ENCODE assay signal across 13 mouse cellular contexts in genomic region chr5:23672136-23672535, GRCm38 (mm10). TPM values are rescaled to one million over a fixed set of nuclear protein-coding genes. Genes with fewer than 3 reads are reported as not detected.
DNase-seq lines count a peak whose midpoint lies in the region; ATAC-seq lines count a peak whose summit lies in the region.
"Had no signal": no experiment of that assay in that cellular context is flagged by ENCODE, and none has a peak within 500 bp of the region (broad histone marks: within the 10 kb centered on the region; RNA-seq: fewer than 3 reads in every experiment).

No protein-coding gene starts in this region.

- peak; percentile 88 for DNase-seq in heart, adult 11 months
- DNase-seq in heart, embryonic 10.5 days (ENCODE audit: low spot score) = no peak
- peak; percentile 60 for DNase-seq in Muller cell, postnatal 12 days (ENCODE audit: inconsistent ontology term)
- DNase-seq in gonadal fat pad, adult 2 months (ENCODE audit: low read depth) = peak; percentile 65
- DNase-seq in cerebellum, adult 11 months = no peak
- DNase-seq in left cerebral cortex, postnatal 10 days (ENCODE audit: extremely low spot score in 1 of 2, low spot score in 2 of 2) = no peak
- DNase-seq in left cerebral cortex, adult 11 months (ENCODE audit: low spot score) = no peak

- no peak overlapping the region for H3K4me3 ChIP-seq in heart, embryonic 10.5 days
- no peak overlapping the region for H3K4me3 ChIP-seq in lung, embryonic 15.5 days
- H3K4me3 ChIP-seq: embryonic facial prominence, embryonic 15.5 days; hindbrain, embryonic 13.5 days; limb, embryonic 12.5 days; myocyte had no signal

- no peaks in the 10 kb centered on the region for H3K9me3 ChIP-seq in heart, embryonic 10.5 days
- no peaks in the 10 kb centered on the region for H3K9me3 ChIP-seq in lung, embryonic 15.5 days
- H3K9me3 ChIP-seq: embryonic facial prominence, embryonic 15.5 days; hindbrain, embryonic 13.5 days; limb, embryonic 12.5 days had no signal

- peak; percentile 16 for ATAC-seq in lung, embryonic 15.5 days (ENCODE audit: borderline replicate concordance, extremely low read depth, low FRiP score, low TSS enrichment)

- no peaks in the 10 kb centered on the region for H3K36me3 ChIP-seq in heart, embryonic 10.5 days
- H3K36me3 ChIP-seq in lung, embryonic 15.5 days = no peaks in the 10 kb centered on the region
- H3K36me3 ChIP-seq: embryonic facial prominence, embryonic 15.5 days; hindbrain, embryonic 13.5 days had no signal

- no peak overlapping the region for H3K9ac ChIP-seq in lung, embryonic 15.5 days
- H3K9ac ChIP-seq: embryonic facial prominence, embryonic 15.5 days; hindbrain, embryonic 13.5 days; limb, embryonic 12.5 days had no signal

- no peaks in the 10 kb centered on the region for H3K4me1 ChIP-seq in heart, embryonic 10.5 days
- peaks cover 14% of the 10 kb centered on the region for H3K4me1 ChIP-seq in lung, embryonic 15.5 days

- no peak overlapping the region for H3K4me2 ChIP-seq in lung, embryonic 15.5 days
- H3K4me2 ChIP-seq: embryonic facial prominence, embryonic 15.5 days; hindbrain, embryonic 13.5 days; limb, embryonic 12.5 days had no signal

- H3K27ac ChIP-seq in heart, embryonic 10.5 days = no peak overlapping the region
- no peak overlapping the region for H3K27ac ChIP-seq in lung, embryonic 15.5 days
- H3K27ac ChIP-seq: embryonic facial prominence, embryonic 15.5 days; hindbrain, embryonic 13.5 days; limb, embryonic 12.5 days had no signal

- intact Hi-C loops in left cerebral cortex, postnatal 10 days (cut with DNase I) = no loop called here

- H3K27me3 ChIP-seq in heart, embryonic 10.5 days (ENCODE audit: insufficient read depth, poor library complexity, severe bottlenecking) = no peaks in the 10 kb centered on the region
- no peaks in the 10 kb centered on the region for H3K27me3 ChIP-seq in lung, embryonic 15.5 days
- H3K27me3 ChIP-seq: CH12.LX; embryonic facial prominence, embryonic 15.5 days; hindbrain, embryonic 13.5 days; limb, embryonic 12.5 days had no signal

- 57% methylated on average over 7 of the region's 7 CpGs for WGBS in heart, embryonic 10.5 days
- 43% methylated on average over 7 of the region's 7 CpGs for WGBS in lung, embryonic 15.5 days

RNA-seq across cellular contexts. Expression of gene Srpk2, which starts 12.3 kb away (rescaled TPM):
- 42.8 and 44.9 TPM in 2 replicates for polyA plus RNA-seq in heart, embryonic 10.5 days (2016; fragmentation: Nextera tagmentation; extraction: Ambion mirVana)
- 12.6 and 12.9 TPM in 2 replicates for polyA plus RNA-seq in gonadal fat pad, adult 2 months (2012; rRNA removed)
- 37.0 and 39.8 TPM in 2 replicates for polyA plus RNA-seq in lung, embryonic 15.5 days (2015; fragmentation: Nextera tagmentation; extraction: Ambion mirVana)
- 100 to 1,000 TPM; 175 to 176 TPM for total RNA-seq in left cerebral cortex, postnatal 10 days (2021)

Comparison
In these comparisons a context has a peak if more than half of its experiments do, and no peak if none do; other contexts are left out.
1. DNase-seq: peak in heart, adult 11 months (single experiment), Muller cell, postnatal 12 days (single experiment) and gonadal fat pad, adult 2 months (single experiment); none in heart, embryonic 10.5 days (single experiment), cerebellum, adult 11 months (single experiment), left cerebral cortex, postnatal 10 days (0 of 2) and left cerebral cortex, adult 11 months (single experiment).